ENCODE assay signal across 25 mouse cellular contexts in genomic region chr1:183088661-183089060, GRCm38 (mm10).
DNase-seq lines count a peak whose midpoint lies in the region; ATAC-seq lines count a peak whose summit lies in the region.
"Had no signal": no experiment of that assay in that cellular context is flagged by ENCODE, and none has a peak within 500 bp of the region (broad histone marks: within the 10 kb centered on the region; RNA-seq: fewer than 3 reads in every experiment).

No protein-coding gene starts in this region.

- no peak overlapping the region for H3K9ac ChIP-seq in liver, embryonic 12.5 days
- no peak overlapping the region for H3K9ac ChIP-seq in midbrain, embryonic 13.5 days (replicated peaks)
- H3K9ac ChIP-seq: embryonic facial prominence, embryonic 12.5 days; forebrain, embryonic 12.5 days had no signal

- H3K4me1 ChIP-seq in liver, embryonic 12.5 days: no peaks in the 10 kb centered on the region; the same call in 1 of the 2 replicates
- no peaks in the 10 kb centered on the region for H3K4me1 ChIP-seq in midbrain, embryonic 13.5 days (replicated peaks)
- H3K4me1 ChIP-seq: embryonic facial prominence, embryonic 12.5 days; forebrain, embryonic 10.5 days; forebrain, embryonic 12.5 days had no signal

- H3K4me3 ChIP-seq in liver, embryonic 12.5 days: no peak overlapping the region
- no peak overlapping the region for H3K4me3 ChIP-seq in midbrain, embryonic 13.5 days (replicated peaks)
- H3K4me3 ChIP-seq: embryonic facial prominence, embryonic 10.5 days; embryonic facial prominence, embryonic 12.5 days; erythroblast, embryonic 14.5 days; forebrain, embryonic 10.5 days; forebrain, embryonic 12.5 days had no signal

- peak; percentile 37 for DNase-seq in testis, postnatal 10 days (ENCODE audit: low spot score)
- DNase-seq in testis, postnatal 14 days (ENCODE audit: low spot score): no peak
- DNase-seq in ES-CJ7 (ENCODE audit: low read depth, low spot score) (peak; percentile 25), R1 (ENCODE audit: low read depth, low spot score) (peak; percentile 42)
- no peak for DNase-seq in cerebellum, adult 9-11 months
- DNase-seq: adrenal gland, adult 8-10 months; adrenal gland, postnatal 14 days; cerebellum, adult 11 months; cerebellum, adult 18-20 months; cerebellum, adult 8-10 months; cerebellum, postnatal 10 days; cerebellum, postnatal 25 days had no signal

- no peaks in the 10 kb centered on the region for H3K27me3 ChIP-seq in liver, embryonic 12.5 days (replicated peaks)
- H3K27me3 ChIP-seq in midbrain, embryonic 13.5 days: no peaks in the 10 kb centered on the region
- H3K27me3 ChIP-seq: embryonic facial prominence, embryonic 12.5 days; forebrain, embryonic 12.5 days; Patski had no signal

- ATAC-seq in erythroblast, adult 5-6 weeks (replicated peaks; ENCODE audit: low FRiP score, poor library complexity, severe bottlenecking): 0 out of 2 replicates have a peak, but pooled peaks have one; percentile 21
- no peak for ATAC-seq in liver, embryonic 12.5 days
- no peak for ATAC-seq in midbrain, embryonic 13.5 days
- ATAC-seq: activated CD4-positive, CD25-positive, alpha-beta regulatory T cell, adult 4 months; forebrain, embryonic 14.5 days; forebrain, embryonic 16.5 days; Patski had no signal

- H3K36me3 ChIP-seq in liver, embryonic 12.5 days: peaks cover 37% of the 10 kb centered on the region
- H3K36me3 ChIP-seq in midbrain, embryonic 13.5 days: peaks cover 52% of the 10 kb centered on the region

- no peak overlapping the region for H3K27ac ChIP-seq in liver, embryonic 12.5 days
- H3K27ac ChIP-seq in midbrain, embryonic 13.5 days: no peak overlapping the region
- H3K27ac ChIP-seq: embryonic facial prominence, embryonic 10.5 days; embryonic facial prominence, embryonic 12.5 days; forebrain, embryonic 10.5 days; forebrain, embryonic 12.5 days had no signal

- WGBS in liver, embryonic 12.5 days (ENCODE audit: insufficient replicate concordance): 92% methylated on average over 23 of the region's 23 CpGs
- 97% methylated on average over 23 of the region's 23 CpGs for WGBS in midbrain, embryonic 13.5 days

- H3K9me3 ChIP-seq in liver, embryonic 12.5 days (replicated peaks): no peaks in the 10 kb centered on the region
- no peaks in the 10 kb centered on the region for H3K9me3 ChIP-seq in midbrain, embryonic 13.5 days
- H3K9me3 ChIP-seq: embryonic facial prominence, embryonic 10.5 days; embryonic facial prominence, embryonic 12.5 days; forebrain, embryonic 12.5 days; G1E had no signal

- no peak overlapping the region for H3K4me2 ChIP-seq in liver, embryonic 12.5 days
- no peak overlapping the region for H3K4me2 ChIP-seq in midbrain, embryonic 13.5 days (replicated peaks)
- H3K4me2 ChIP-seq: embryonic facial prominence, embryonic 12.5 days; forebrain, embryonic 12.5 days had no signal

Comparison
In these comparisons a context has a peak if more than half of its experiments do, and no peak if none do; other contexts are left out.
1. DNase-seq: peak in testis, postnatal 10 days (single experiment), ES-CJ7 (single experiment) and R1 (single experiment); none in testis, postnatal 14 days (single experiment) and cerebellum, adult 9-11 months (single experiment).